Mouse (Mus musculus) heart, embryonic 12.5 days (tissue): ENCODE results near the gene Ap1m2. TPM values are rescaled to one million over a fixed set of nuclear protein-coding genes. Genes with fewer than 3 reads are reported as not detected.
"Not testable (repeated sequence)": the region's sequence is repeated elsewhere in the genome, so short reads cannot be mapped to it uniquely, and the experiment has no call there.

Source experiments
- ATAC-seq: fragments of 200-750 bp; cut with Nextera tagmentation; 2 replicates; pipeline ENCODE4 v1.8.0; 2017; ENCODE audit warnings: moderate TSS enrichment, moderate library complexity; ENCODE audit not compliant: insufficient number of reproducible peaks, low FRiP score
- H3K27ac ChIP-seq: fragments of 300-500 bp; sonication (generic); 2 replicates; pipeline ENCODE4 v1.5.1; 2016; ENCODE audit warnings: mild to moderate bottlenecking, moderate library complexity; ENCODE audit not compliant: poor library complexity, severe bottlenecking
- H3K27me3 ChIP-seq: fragments of 300-500 bp; sonication (generic); replicated peaks from 2 replicates; pipeline ENCODE4 v1.6.1; 2016; ENCODE audit warnings: mild to moderate bottlenecking, moderate library complexity
- H3K36me3 ChIP-seq: fragments of 300-500 bp; sonication (generic); 2 replicates; pipeline ENCODE4 v1.6.1; 2016; ENCODE audit warnings: mild to moderate bottlenecking, moderate library complexity
- H3K4me1 ChIP-seq: fragments of 300-500 bp; sonication (generic); replicated peaks from 2 replicates; pipeline ENCODE4 v1.6.1; 2016; ENCODE audit warnings: mild to moderate bottlenecking
- H3K4me2 ChIP-seq: fragments of 300-500 bp; sonication (generic); 2 replicates; pipeline ENCODE4 v1.6.1; 2016; ENCODE audit warnings: mild to moderate bottlenecking, moderate library complexity
- H3K4me3 ChIP-seq: fragments of 300-500 bp; sonication (generic); 2 replicates; pipeline ENCODE4 v1.5.1; 2016; ENCODE audit warnings: mild to moderate bottlenecking
- H3K9ac ChIP-seq: fragments of 300-500 bp; sonication (generic); 2 replicates; pipeline ENCODE4 v1.6.1; 2016; ENCODE audit warnings: mild to moderate bottlenecking, moderate library complexity
- H3K9me3 ChIP-seq: fragments of 300-500 bp; sonication (generic); replicated peaks from 2 replicates; pipeline ENCODE4 v1.6.1; 2016; ENCODE audit warnings: mild to moderate bottlenecking, moderate library complexity
- WGBS: fragments of 180-500 bp; shearing (Covaris S2); methylation state at CpG from one replicate; pipeline ENCODE4 v1.1.7; 2016; 5-methylcytosine and 5-hydroxymethylcytosine counted together
- polyA plus RNA-seq: library from polyadenylated mRNA; unstranded; fragments of >200 nt; fragmentation: Nextera tagmentation; extraction: Ambion mirVana; gene quantifications from 2 replicates; pipeline ENCODE4 v1.2.1, GENCODE M21; 2016

The Ap1m2 gene
- polyA plus RNA-seq, 1 experiment from 2014 or later = 0.23 TPM

- H3K27ac ChIP-seq = peak overlapping the region; percentile 24
- no peak overlapping the region for H3K4me3 ChIP-seq
- 66% methylated on average over 7 of the region's 7 CpGs for WGBS
- ATAC-seq = no peak
- peaks cover 27% of the 10 kb centered on the region for H3K4me1 ChIP-seq
- H3K27me3 ChIP-seq = no peaks in the 10 kb centered on the region
- H3K9ac ChIP-seq = no peak overlapping the region
- no peaks in the 10 kb centered on the region for H3K9me3 ChIP-seq
- no peak overlapping the region for H3K4me2 ChIP-seq
- H3K36me3 ChIP-seq = peaks cover 98% of the 10 kb centered on the region
Measured at GRCm38 (mm10) chr9:21273520-21274228, 38.5 kb downstream of the Ap1m2 start.

GRCm38 (mm10) chr9:21273094-21273493 is 39.0 kb downstream of the Ap1m2 start:
- peaks cover 27% of the 10 kb centered on the region for H3K4me1 ChIP-seq
- H3K4me2 ChIP-seq = no peak overlapping the region
- no peaks in the 10 kb centered on the region for H3K9me3 ChIP-seq
- H3K9ac ChIP-seq = no peak overlapping the region
- no peak for ATAC-seq
- peaks cover 98% of the 10 kb centered on the region for H3K36me3 ChIP-seq
- H3K27ac ChIP-seq = peak overlapping the region; percentile 24; the same call in 1 of the 2 replicates
- 85% methylated on average over 8 of the region's 8 CpGs for WGBS
- no peak overlapping the region for H3K4me3 ChIP-seq
- H3K27me3 ChIP-seq = no peaks in the 10 kb centered on the region

- H3K27ac ChIP-seq = no peak overlapping the region
- H3K4me1 ChIP-seq = peaks cover 29% of the 10 kb centered on the region
- H3K36me3 ChIP-seq = peaks cover 97% of the 10 kb centered on the region
- H3K27me3 ChIP-seq = no peaks in the 10 kb centered on the region
- WGBS = 90% methylated on average over 9 of the region's 9 CpGs
- ATAC-seq = no peak
- H3K4me2 ChIP-seq = no peak overlapping the region
- H3K9me3 ChIP-seq = no peaks in the 10 kb centered on the region
- H3K4me3 ChIP-seq = no peak overlapping the region
- H3K9ac ChIP-seq = no peak overlapping the region; the same call in 1 of the 2 replicates
Measured at GRCm38 (mm10) chr9:21272391-21272790, 39.7 kb downstream of the Ap1m2 start.

- not testable (repeated sequence) for H3K4me3 ChIP-seq, H3K9me3 ChIP-seq, H3K27ac ChIP-seq, ATAC-seq, H3K4me2 ChIP-seq, H3K27me3 ChIP-seq, H3K9ac ChIP-seq
- Histone ChIP-seq H3K4me1 (peaks cover 37% of the 10 kb centered on the region), H3K36me3 (peaks cover 76% of the 10 kb centered on the region)
- 89% methylated on average over 5 of the region's 5 CpGs for WGBS
Measured at GRCm38 (mm10) chr9:21269590-21269989, 42.5 kb downstream of the Ap1m2 start.

GRCm38 (mm10) chr9:21268305-21268704 is 43.8 kb downstream of the Ap1m2 start:
- 94% methylated on average over 16 of the region's 16 CpGs for WGBS
- peaks cover 63% of the 10 kb centered on the region for H3K36me3 ChIP-seq

GRCm38 (mm10) chr9:21266889-21267288 is 45.2 kb downstream of the Ap1m2 start:
- Histone ChIP-seq H3K27me3 (no peaks in the 10 kb centered on the region), H3K27ac (no peak overlapping the region), H3K4me2 (peak overlapping the region; percentile 85), H3K9ac (0 out of 2 replicates have a peak overlapping the region, but pooled peaks have one; percentile 91), H3K36me3 (peaks cover 49% of the 10 kb centered on the region), H3K4me3 (peak overlapping the region; percentile 70), H3K9me3 (no peaks in the 10 kb centered on the region), H3K4me1 (peaks cover 25% of the 10 kb centered on the region)
- 82% methylated on average over 5 of the region's 5 CpGs for WGBS
- no peak for ATAC-seq

More at GRCm38 (mm10) chr9:21268305-21268704, 43.8 kb downstream of the Ap1m2 start:
- Histone ChIP-seq H3K27ac (no peak overlapping the region), H3K4me3 (no peak overlapping the region), H3K4me2 (no peak overlapping the region), H3K9ac (no peak overlapping the region), H3K9me3 (no peaks in the 10 kb centered on the region), H3K27me3 (no peaks in the 10 kb centered on the region), H3K4me1 (peaks cover 28% of the 10 kb centered on the region)
- no peak for ATAC-seq

GRCm38 (mm10) chr9:21265611-21266010 is 46.5 kb downstream of the Ap1m2 start:
- peaks cover 25% of the 10 kb centered on the region for H3K4me1 ChIP-seq
- H3K4me2 ChIP-seq = peak overlapping the region; percentile 85
- no peaks in the 10 kb centered on the region for H3K27me3 ChIP-seq
- H3K9me3 ChIP-seq = no peaks in the 10 kb centered on the region
- H3K27ac ChIP-seq = peak overlapping the region; percentile 10; the same call in 1 of the 2 replicates
- H3K4me3 ChIP-seq = peak overlapping the region; percentile 70
- ATAC-seq = peak; percentile 19
- WGBS = 6% methylated on average over 11 of the region's 11 CpGs
- peaks cover 37% of the 10 kb centered on the region for H3K36me3 ChIP-seq
- peak overlapping the region; percentile 91 for H3K9ac ChIP-seq

GRCm38 (mm10) chr9:21265000-21265561 is 47.1 kb downstream of the Ap1m2 start, which contains the start of gene Atg4d:
Atg4d (plus strand) TSS chr9:21265293.
- Histone ChIP-seq H3K27me3 (0 out of 2 replicates have a peak, but pooled peaks cover 2% of the 10 kb centered on the region), H3K9ac (peak within 1 kb of the TSS; percentile 91), H3K4me2 (peak within 1 kb of the TSS; percentile 85), H3K4me1 (peaks cover 25% of the 10 kb centered on the region), H3K27ac (peak within 1 kb of the TSS; percentile 74), H3K4me3 (peak within 1 kb of the TSS; percentile 70), H3K9me3 (no peaks in the 10 kb centered on the region), H3K36me3 (peaks cover 31% of the 10 kb centered on the region)
- WGBS = 0% methylated on average over 49 of the region's 49 CpGs
- peak; percentile 99 for ATAC-seq

- H3K4me3 ChIP-seq = peak overlapping the region; percentile 70
- H3K27me3 ChIP-seq = 0 out of 2 replicates have a peak, but pooled peaks cover 5% of the 10 kb centered on the region
- H3K27ac ChIP-seq = peak overlapping the region; percentile 74
- peaks cover 25% of the 10 kb centered on the region for H3K4me1 ChIP-seq
- 15% methylated on average over 17 of the region's 17 CpGs for WGBS
- H3K9ac ChIP-seq = peak overlapping the region; percentile 34; the same call in 1 of the 2 replicates
- peak overlapping the region; percentile 85 for H3K4me2 ChIP-seq
- ATAC-seq = peak; percentile 40; the same call in 1 of the 2 replicates
- H3K9me3 ChIP-seq = no peaks in the 10 kb centered on the region
- H3K36me3 ChIP-seq = peaks cover 26% of the 10 kb centered on the region
Measured at GRCm38 (mm10) chr9:21264272-21264999, 47.7 kb downstream of the Ap1m2 start.

- no peak overlapping the region for H3K4me3 ChIP-seq
- H3K4me2 ChIP-seq = no peak overlapping the region
- H3K27ac ChIP-seq = no peak overlapping the region
- H3K4me1 ChIP-seq = peaks cover 18% of the 10 kb centered on the region
- 50% methylated on average over 2 of the region's 2 CpGs for WGBS
- peaks cover 2% of the 10 kb centered on the region; the same call in 1 of the 2 replicates for H3K36me3 ChIP-seq
- ATAC-seq = no peak
- H3K9ac ChIP-seq = no peak overlapping the region
- H3K9me3 ChIP-seq = no peaks in the 10 kb centered on the region
- H3K27me3 ChIP-seq = 0 out of 2 replicates have a peak, but pooled peaks cover 5% of the 10 kb centered on the region
Measured at GRCm38 (mm10) chr9:21261831-21262230, 50.3 kb downstream of the Ap1m2 start.
